Mouse (Mus musculus) C2C12 (cell line): ENCODE measurements around the gene Ptprcap. TPM values are rescaled to one million over a fixed set of nuclear protein-coding genes. Genes with fewer than 3 reads are reported as not detected.
"Not testable (repeated sequence)": the region's sequence is repeated elsewhere in the genome, so short reads cannot be mapped to it uniquely, and the experiment has no call there.

Source experiments
- H3K27me3 ChIP-seq: one replicate; pipeline ENCODE4 v1.6.1; 2011; ENCODE audit not compliant: control insufficient read depth, insufficient read depth, insufficient read length
- H3K36me3 ChIP-seq: one replicate; pipeline ENCODE4 v1.6.1; 2011; ENCODE audit not compliant: control insufficient read depth, insufficient read depth
- H3K4me3 ChIP-seq: one replicate; pipeline ENCODE4 v1.5.1; 2011; ENCODE audit warnings: mild to moderate bottlenecking, control low read depth; ENCODE audit not compliant: poor library complexity, insufficient read depth, severe bottlenecking
- H3K79me2 ChIP-seq: one replicate; pipeline ENCODE4 v1.6.1; 2011; ENCODE audit not compliant: control insufficient read depth, insufficient read depth
- H3K79me3 ChIP-seq: one replicate; pipeline ENCODE4 v1.6.1; 2011; ENCODE audit warnings: low read depth, control low read depth
- H3ac ChIP-seq: one replicate; pipeline ENCODE3; 2011; ENCODE audit warnings: low read depth; ENCODE audit not compliant: control insufficient read depth, insufficient read length
- CEBPB ChIP-seq: IDR thresholded peaks from one replicate; pipeline ENCODE4 v1.6.1; 2011; ENCODE audit warnings: low read depth, mild to moderate bottlenecking, control low read depth, moderate library complexity
- CTCF ChIP-seq: IDR thresholded peaks from one replicate; pipeline ENCODE4 v1.5.1; 2011; ENCODE audit not compliant: control insufficient read depth, insufficient read depth, insufficient read length
- FOSL1 ChIP-seq: IDR thresholded peaks from one replicate; pipeline ENCODE4 v1.8.0; 2011; ENCODE audit warnings: mild to moderate bottlenecking, low read length; ENCODE audit not compliant: poor library complexity, insufficient read depth, severe bottlenecking
- MAX ChIP-seq: IDR thresholded peaks from one replicate; pipeline ENCODE4 v1.6.1; 2011; ENCODE audit warnings: mild to moderate bottlenecking, control low read depth
- MYOD1 ChIP-seq: IDR thresholded peaks from one replicate; pipeline ENCODE4 v1.6.1; 2011; ENCODE audit warnings: low read depth; ENCODE audit not compliant: control insufficient read depth, insufficient read length
- MYOG ChIP-seq: IDR thresholded peaks from one replicate; pipeline ENCODE4 v1.6.1; 2011; ENCODE audit not compliant: control insufficient read depth, insufficient read length; ENCODE audit errors: extremely low read depth
- USF1 ChIP-seq: IDR thresholded peaks from one replicate; pipeline ENCODE4 v1.6.1; 2011; ENCODE audit warnings: low read depth, mild to moderate bottlenecking, control low read depth, moderate library complexity
- polyA plus RNA-seq: library from polyadenylated mRNA; unstranded; fragments of >200 nt; fragmentation: generic; extraction: Trizol; gene quantifications from one replicate; pipeline ENCODE4 v1.2.1, GENCODE M21; 2012; ENCODE audit warnings: missing spikeins

The Ptprcap gene
- polyA plus RNA-seq, 1 experiment: 5.8 TPM

- peaks cover 18% of the 10 kb centered on the region for H3K79me2 ChIP-seq
- H3K79me3 ChIP-seq: peaks cover 6% of the 10 kb centered on the region
- H3K4me3 ChIP-seq: no peak overlapping the region
- peaks cover 22% of the 10 kb centered on the region for H3K36me3 ChIP-seq
- TF ChIP-seq MYOG (no peak), USF1 (no peak), CEBPB (no peak), MYOD1 (no peak), FOSL1 (no peak), MAX (no peak), CTCF (no peak)
- no peak overlapping the region for H3ac ChIP-seq
- no peaks in the 10 kb centered on the region for H3K27me3 ChIP-seq
Observed at GRCm38 (mm10) chr19:4129462-4129861, 23.9 kb upstream of the Ptprcap start.

GRCm38 (mm10) chr19:4130106-4130505 lies 23.3 kb upstream of the Ptprcap start:
- peaks cover 22% of the 10 kb centered on the region for H3K36me3 ChIP-seq
- H3ac ChIP-seq: no peak overlapping the region
- TF ChIP-seq MYOD1 (no peak), USF1 (no peak), FOSL1 (no peak), CEBPB (no peak), MYOG (no peak), CTCF (no peak), MAX (no peak)

GRCm38 (mm10) chr19:4131075-4131474 lies 22.3 kb upstream of the Ptprcap start:
- no peak overlapping the region for H3ac ChIP-seq
- no peak for TF ChIP-seq FOSL1
- TF ChIP-seq MYOD1: no peak
- no peak for TF ChIP-seq USF1
- TF ChIP-seq CTCF: no peak
- TF ChIP-seq MYOG: no peak
- TF ChIP-seq CEBPB: no peak
- TF ChIP-seq MAX: no peak
- H3K27me3 ChIP-seq: no peaks in the 10 kb centered on the region
- peaks cover 17% of the 10 kb centered on the region for H3K79me2 ChIP-seq
- H3K36me3 ChIP-seq: peaks cover 22% of the 10 kb centered on the region
- H3K79me3 ChIP-seq: peaks cover 6% of the 10 kb centered on the region
- no peak overlapping the region for H3K4me3 ChIP-seq

More at GRCm38 (mm10) chr19:4130106-4130505, 23.3 kb upstream of the Ptprcap start:
- peaks cover 6% of the 10 kb centered on the region for H3K79me3 ChIP-seq
- no peak overlapping the region for H3K4me3 ChIP-seq
- H3K27me3 ChIP-seq: no peaks in the 10 kb centered on the region
- H3K79me2 ChIP-seq: peaks cover 18% of the 10 kb centered on the region

GRCm38 (mm10) chr19:4131768-4132167 lies 21.6 kb upstream of the Ptprcap start:
- peaks cover 22% of the 10 kb centered on the region for H3K36me3 ChIP-seq
- H3K27me3 ChIP-seq: no peaks in the 10 kb centered on the region
- H3K4me3 ChIP-seq: no peak overlapping the region
- H3ac ChIP-seq: no peak overlapping the region
- H3K79me2 ChIP-seq: peaks cover 10% of the 10 kb centered on the region
- no peak for TF ChIP-seq MYOG
- no peak for TF ChIP-seq MAX
- TF ChIP-seq CTCF: no peak
- TF ChIP-seq CEBPB: no peak
- no peak for TF ChIP-seq MYOD1
- no peak for TF ChIP-seq FOSL1
- no peak for TF ChIP-seq USF1
- peaks cover 1% of the 10 kb centered on the region for H3K79me3 ChIP-seq

- Histone ChIP-seq H3K4me3 (no peak overlapping the region), H3K79me3 (no peaks in the 10 kb centered on the region), H3K79me2 (no peaks in the 10 kb centered on the region), H3K27me3 (no peaks in the 10 kb centered on the region), H3K36me3 (peaks cover 12% of the 10 kb centered on the region), H3ac (no peak overlapping the region)
- TF ChIP-seq USF1 (no peak), CEBPB (no peak), FOSL1 (no peak), MAX (no peak), MYOG (no peak), MYOD1 (no peak), CTCF (no peak)
Observed at GRCm38 (mm10) chr19:4134354-4134753, 19.1 kb upstream of the Ptprcap start.

- not testable (repeated sequence) for H3K27me3 ChIP-seq, H3K79me3 ChIP-seq, H3ac ChIP-seq, H3K79me2 ChIP-seq, H3K4me3 ChIP-seq
- H3K36me3 ChIP-seq: peaks cover 12% of the 10 kb centered on the region
Observed at GRCm38 (mm10) chr19:4135229-4135962, 18.0 kb upstream of the Ptprcap start.
